ENCODE assay signal across 8 mouse cellular contexts in genomic region chr3:95657711-95658110, GRCm38 (mm10). TPM values are rescaled to one million over a fixed set of nuclear protein-coding genes. Genes with fewer than 3 reads are reported as not detected.
A peak's percentile ranks its signal among the peaks of the same experiment; 100 is the strongest.
DNase-seq lines count a peak whose midpoint lies in the region; ATAC-seq lines count a peak whose summit lies in the region.

No protein-coding gene starts in this region.

- H3K4me3 ChIP-seq in lung, embryonic 16.5 days (ENCODE audit: low read length), result peak overlapping the region; percentile 98
- peak overlapping the region; percentile 99; the same call in 1 of the 2 replicates for H3K4me3 ChIP-seq in forebrain, embryonic 11.5 days (ENCODE audit: low read depth, low read length)
- H3K4me3 ChIP-seq in limb, embryonic 12.5 days (replicated peaks), result peak overlapping the region; percentile 99
- peak overlapping the region; percentile 92 for H3K4me3 ChIP-seq in neural tube, embryonic 15.5 days (replicated peaks)

- peaks cover 17% of the 10 kb centered on the region for H3K36me3 ChIP-seq in lung, embryonic 16.5 days (ENCODE audit: control insufficient read depth, insufficient read depth, low read length)
- H3K36me3 ChIP-seq in forebrain, embryonic 11.5 days (ENCODE audit: control insufficient read depth, insufficient read depth, low read length), result peaks cover 7% of the 10 kb centered on the region
- peaks cover 25% of the 10 kb centered on the region for H3K36me3 ChIP-seq in limb, embryonic 12.5 days
- peaks cover 10% of the 10 kb centered on the region for H3K36me3 ChIP-seq in neural tube, embryonic 15.5 days

- H3K9me3 ChIP-seq in lung, embryonic 16.5 days (ENCODE audit: control insufficient read depth, low read length), result no peaks in the 10 kb centered on the region
- no peaks in the 10 kb centered on the region for H3K9me3 ChIP-seq in forebrain, embryonic 11.5 days (ENCODE audit: control insufficient read depth, low read length)
- H3K9me3 ChIP-seq in limb, embryonic 12.5 days, result no peaks in the 10 kb centered on the region
- no peaks in the 10 kb centered on the region for H3K9me3 ChIP-seq in neural tube, embryonic 15.5 days (replicated peaks)

- peak overlapping the region; percentile 99 for H3K27ac ChIP-seq in lung, embryonic 16.5 days (ENCODE audit: low read length)
- no peak overlapping the region for H3K27ac ChIP-seq in forebrain, embryonic 11.5 days (ENCODE audit: low read depth, low read length)
- peak overlapping the region; percentile 99 for H3K27ac ChIP-seq in limb, embryonic 12.5 days
- peak overlapping the region; percentile 99 for H3K27ac ChIP-seq in neural tube, embryonic 15.5 days (replicated peaks)

- H3K27me3 ChIP-seq in lung, embryonic 16.5 days (ENCODE audit: control insufficient read depth, insufficient read depth, low read depth, low read length), result no peaks in the 10 kb centered on the region
- H3K27me3 ChIP-seq in forebrain, embryonic 11.5 days (ENCODE audit: control insufficient read depth, insufficient read depth, low read length), result no peaks in the 10 kb centered on the region
- no peaks in the 10 kb centered on the region for H3K27me3 ChIP-seq in limb, embryonic 12.5 days
- H3K27me3 ChIP-seq in neural tube, embryonic 15.5 days (replicated peaks), result no peaks in the 10 kb centered on the region

- WGBS in lung, embryonic 16.5 days, result 75% methylated on average over 3 of the region's 3 CpGs
- 90% methylated on average over 3 of the region's 3 CpGs for WGBS in forebrain, embryonic 11.5 days
- 86% methylated on average over 3 of the region's 3 CpGs for WGBS in limb, embryonic 12.5 days
- 87% methylated on average over 3 of the region's 3 CpGs for WGBS in neural tube, embryonic 15.5 days

- peak overlapping the region; percentile 100 for H3K9ac ChIP-seq in lung, embryonic 16.5 days (ENCODE audit: low read length)
- H3K9ac ChIP-seq in forebrain, embryonic 11.5 days (ENCODE audit: low read length), result no peak overlapping the region
- H3K9ac ChIP-seq in limb, embryonic 12.5 days (replicated peaks), result peak overlapping the region; percentile 99
- no peak overlapping the region for H3K9ac ChIP-seq in neural tube, embryonic 15.5 days (replicated peaks)

- DNase-seq in lung, postnatal 10 days, result no peak
- no peak for DNase-seq in forebrain, embryonic 11.5 days (ENCODE audit: low spot score)
- DNase-seq in adrenal gland, postnatal 25 days, result no peak
- no peak for DNase-seq in urinary bladder, postnatal 4 days (ENCODE audit: low spot score in 2 of 2)
- DNase-seq in cerebellum, postnatal 14 days, result no peak

- H3K4me2 ChIP-seq in lung, embryonic 16.5 days (ENCODE audit: low read depth, low read length), result peak overlapping the region; percentile 72
- H3K4me2 ChIP-seq in forebrain, embryonic 11.5 days (ENCODE audit: low read depth, low read length, severe bottlenecking), result peak overlapping the region; percentile 64; the same call in 1 of the 2 replicates
- peak overlapping the region; percentile 83 for H3K4me2 ChIP-seq in limb, embryonic 12.5 days
- peak overlapping the region; percentile 67 for H3K4me2 ChIP-seq in neural tube, embryonic 15.5 days

- ATAC-seq in lung, embryonic 16.5 days (ENCODE audit: low read depth), result no peak
- ATAC-seq in forebrain, embryonic 11.5 days (replicated peaks; ENCODE audit: low FRiP score), result no peak
- ATAC-seq in limb, embryonic 12.5 days (ENCODE audit: insufficient number of reproducible peaks, insufficient read depth, low FRiP score, low TSS enrichment, low read depth), result no peak
- ATAC-seq in neural tube, embryonic 15.5 days (ENCODE audit: low FRiP score), result no peak

- peaks cover 22% of the 10 kb centered on the region for H3K4me1 ChIP-seq in lung, embryonic 16.5 days (replicated peaks; ENCODE audit: control insufficient read depth, insufficient read depth, low read length)
- peaks cover 11% of the 10 kb centered on the region for H3K4me1 ChIP-seq in forebrain, embryonic 11.5 days (replicated peaks; ENCODE audit: control insufficient read depth, insufficient read depth, low read length)
- H3K4me1 ChIP-seq in limb, embryonic 12.5 days (replicated peaks), result peaks cover 38% of the 10 kb centered on the region
- H3K4me1 ChIP-seq in neural tube, embryonic 15.5 days, result peaks cover 33% of the 10 kb centered on the region

RNA-seq across cellular contexts. Expression of gene Mcl1, which starts 0.9 kb away (rescaled TPM):
- polyA plus RNA-seq in lung, embryonic 16.5 days (2015; fragmentation: Nextera tagmentation; extraction: Ambion mirVana), result 23.1 and 31.7 TPM in 2 replicates
- 66.8 and 69.9 TPM in 2 replicates for polyA plus RNA-seq in forebrain, embryonic 11.5 days (2014; fragmentation: Nextera tagmentation; extraction: Ambion mirVana)
- polyA plus RNA-seq in limb, embryonic 12.5 days (2016; fragmentation: Nextera tagmentation; extraction: Ambion mirVana), result 69.9 and 75.7 TPM in 2 replicates
- 41.4 and 42.0 TPM in 2 replicates for polyA plus RNA-seq in neural tube, embryonic 15.5 days (2015; fragmentation: Nextera tagmentation; extraction: Ambion mirVana)
- 165 and 167 TPM in 2 replicates for total RNA-seq in adrenal gland, postnatal 25 days (2021)

RNA-seq across cellular contexts. Expression of gene Adamtsl4, which starts 30.0 kb away (rescaled TPM):
- 4.4 and 5.5 TPM in 2 replicates for polyA plus RNA-seq in lung, embryonic 16.5 days (2015; fragmentation: Nextera tagmentation; extraction: Ambion mirVana)
- 0.64 and 1.6 TPM in 2 replicates for polyA plus RNA-seq in forebrain, embryonic 11.5 days (2014; fragmentation: Nextera tagmentation; extraction: Ambion mirVana)
- polyA plus RNA-seq in limb, embryonic 12.5 days (2016; fragmentation: Nextera tagmentation; extraction: Ambion mirVana), result 0.71 and 1.4 TPM in 2 replicates
- polyA plus RNA-seq in neural tube, embryonic 15.5 days (2015; fragmentation: Nextera tagmentation; extraction: Ambion mirVana), result 1.3 and 1.6 TPM in 2 replicates
- 5.6 and 6.1 TPM in 2 replicates for total RNA-seq in adrenal gland, postnatal 25 days (2021)

RNA-seq across cellular contexts. Expression of gene Ensa, which starts 32.9 kb away (rescaled TPM):
- polyA plus RNA-seq in lung, embryonic 16.5 days (2015; fragmentation: Nextera tagmentation; extraction: Ambion mirVana), result 61.6 and 65.0 TPM in 2 replicates
- 85.1 and 94.3 TPM in 2 replicates for polyA plus RNA-seq in forebrain, embryonic 11.5 days (2014; fragmentation: Nextera tagmentation; extraction: Ambion mirVana)
- 82.6 and 90.0 TPM in 2 replicates for polyA plus RNA-seq in limb, embryonic 12.5 days (2016; fragmentation: Nextera tagmentation; extraction: Ambion mirVana)
- polyA plus RNA-seq in neural tube, embryonic 15.5 days (2015; fragmentation: Nextera tagmentation; extraction: Ambion mirVana), result 102 and 109 TPM in 2 replicates
- 86.4 and 93.1 TPM in 2 replicates for total RNA-seq in adrenal gland, postnatal 25 days (2021)

Comparison
In these comparisons a context has a peak if more than half of its experiments do, and no peak if none do; other contexts are left out.
1. H3K9ac ChIP-seq: peak in lung, embryonic 16.5 days (single experiment) and limb, embryonic 12.5 days (single experiment); none in forebrain, embryonic 11.5 days (single experiment) and neural tube, embryonic 15.5 days (single experiment).
2. Peak in every context shown above with its lines, with median percentiles within 50 percentile points of each other: H3K4me2 ChIP-seq and H3K4me3 ChIP-seq.